Mouse (Mus musculus): Measurements from ENCODE around the gene Dolk. TPM values are rescaled to one million over a fixed set of nuclear protein-coding genes. Genes with fewer than 3 reads are reported as not detected.

Gene Dolk
- polyA plus RNA-seq (2014; fragmentation: Illumina TruSeq; extraction: RNeasy Lipid Tissue Mini Kit (QIAGEN cat#74804); ENCODE audit: low read depth, low replicate concordance) = 11.3 TPM

GRCm38 (mm10) chr2:30286192-30287026, at the start of gene Dolk, which contains the start of gene Nup188:
Gene Dolk (minus strand): TSS chr2:30286334.
Gene Nup188 (plus strand): TSS chr2:30286397.

DNA sequence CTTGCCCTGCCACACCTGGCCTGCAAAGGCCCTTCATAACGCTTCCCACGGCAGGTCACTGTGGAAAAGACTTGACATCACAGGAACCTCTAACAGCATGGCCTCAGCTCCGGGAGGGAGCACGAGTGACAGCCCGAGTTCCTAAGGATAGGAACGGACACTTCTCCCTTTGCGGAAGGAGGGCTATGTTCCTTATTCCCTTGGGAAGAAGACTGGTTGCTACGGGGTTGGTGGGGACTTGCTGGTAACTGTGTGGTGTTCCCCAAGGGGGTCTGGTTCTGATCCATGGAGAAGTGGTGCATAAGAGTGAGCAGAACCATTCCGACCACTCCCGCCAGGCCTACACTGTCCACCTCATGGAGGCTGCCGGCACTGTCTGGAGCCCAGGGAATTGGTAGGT, 5.4 kb downstream of the Dolk start, which contains the start of gene Gm28038:
TSS of gene Gm28038 (plus strand) at position 301 of the 400 bp plus-strand sequence.

DNA sequence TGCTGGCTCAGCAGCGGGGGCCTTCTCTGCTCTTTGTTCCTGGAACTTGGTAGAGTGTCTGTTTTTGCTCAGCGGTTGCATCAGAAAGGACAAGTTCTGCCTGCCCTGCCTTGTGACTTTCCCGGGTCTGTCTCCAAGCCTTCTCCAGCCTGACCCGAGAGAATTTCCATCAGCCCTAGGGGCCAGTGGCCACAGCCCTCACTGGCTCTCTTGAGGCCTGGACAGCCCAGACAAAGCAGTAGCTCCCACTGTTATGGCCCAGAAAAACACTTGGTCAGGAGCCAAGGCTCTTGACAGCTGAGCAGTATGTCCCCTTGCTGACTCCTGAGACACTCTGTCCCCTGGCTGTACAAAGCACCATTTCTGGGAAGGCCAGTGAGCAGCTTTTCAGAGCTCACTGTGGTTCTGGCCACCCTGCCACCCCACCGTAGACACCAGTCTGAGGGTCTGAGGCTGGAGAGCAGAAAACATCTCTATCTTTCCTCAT, 20.3 kb downstream of the Dolk start, which contains the start of gene Phyhd1:
TSS of gene Phyhd1 (plus strand) at position 437 of the 487 bp plus-strand sequence.

DNA sequence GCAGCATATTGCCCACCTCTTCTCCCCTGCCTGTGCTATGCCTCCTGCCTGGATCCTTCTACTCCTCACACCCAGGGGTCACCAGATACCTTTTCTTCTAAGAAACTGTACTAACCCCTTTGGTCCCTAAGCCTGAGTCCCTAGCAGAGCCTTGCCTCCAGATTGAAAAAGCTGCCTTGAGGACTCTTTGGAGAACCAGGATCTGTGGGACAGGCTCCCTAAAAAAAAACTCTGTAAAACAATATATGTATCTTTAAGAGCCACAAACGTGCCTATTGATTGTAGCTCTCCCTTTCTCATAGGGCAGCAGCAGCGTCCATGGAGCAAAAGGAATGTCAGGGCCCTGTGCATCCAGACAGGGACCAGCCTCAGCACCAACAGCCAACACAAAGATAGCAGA, 45.9 kb downstream of the Dolk start, which contains the start of gene Gm28035:
TSS of gene Gm28035 (plus strand) at position 301 of the 400 bp plus-strand sequence.

GRCm38 (mm10) chr2:30237199-30237880, 48.8 kb downstream of the Dolk start, which contains the start of gene Lrrc8a:
Gene Lrrc8a (plus strand): TSS chr2:30237715.

Other genes starting within 250 kb of the Dolk start
- 0.41 TPM for gene Wdr34, start 237.5 kb downstream of the Dolk start, polyA plus RNA-seq (2014; fragmentation: Illumina TruSeq; extraction: RNeasy Lipid Tissue Mini Kit (QIAGEN cat#74804); ENCODE audit: low read depth, low replicate concordance)
- 563 TPM for gene Set, start 229.0 kb downstream of the Dolk start, polyA plus RNA-seq (2014; fragmentation: Illumina TruSeq; extraction: RNeasy Lipid Tissue Mini Kit (QIAGEN cat#74804); ENCODE audit: low read depth, low replicate concordance)
- gene Pkn3, start 208.7 kb downstream of the Dolk start, polyA plus RNA-seq (2014; fragmentation: Illumina TruSeq; extraction: RNeasy Lipid Tissue Mini Kit (QIAGEN cat#74804); ENCODE audit: low read depth, low replicate concordance) = 0.17 TPM
- 3.4 TPM for gene Zdhhc12, start 192.7 kb downstream of the Dolk start, polyA plus RNA-seq (2014; fragmentation: Illumina TruSeq; extraction: RNeasy Lipid Tissue Mini Kit (QIAGEN cat#74804); ENCODE audit: low read depth, low replicate concordance)
- gene Zer1, start 161.7 kb downstream of the Dolk start, polyA plus RNA-seq (2014; fragmentation: Illumina TruSeq; extraction: RNeasy Lipid Tissue Mini Kit (QIAGEN cat#74804); ENCODE audit: low read depth, low replicate concordance) = 2.3 TPM
- gene Tbc1d13, start 152.6 kb downstream of the Dolk start, polyA plus RNA-seq (2014; fragmentation: Illumina TruSeq; extraction: RNeasy Lipid Tissue Mini Kit (QIAGEN cat#74804); ENCODE audit: low read depth, low replicate concordance) = 14.1 TPM
- gene Endog, start 114.8 kb downstream of the Dolk start, polyA plus RNA-seq (2014; fragmentation: Illumina TruSeq; extraction: RNeasy Lipid Tissue Mini Kit (QIAGEN cat#74804); ENCODE audit: low read depth, low replicate concordance) = not detected
- gene Spout1, start 107.9 kb downstream of the Dolk start, polyA plus RNA-seq (2014; fragmentation: Illumina TruSeq; extraction: RNeasy Lipid Tissue Mini Kit (QIAGEN cat#74804); ENCODE audit: low read depth, low replicate concordance) = 1.9 TPM
- 0.47 TPM for gene Kyat1, start 80.5 kb downstream of the Dolk start, polyA plus RNA-seq (2014; fragmentation: Illumina TruSeq; extraction: RNeasy Lipid Tissue Mini Kit (QIAGEN cat#74804); ENCODE audit: low read depth, low replicate concordance)
- 3.6 TPM for gene Lrrc8a, start 48.6 kb downstream of the Dolk start, polyA plus RNA-seq (2014; fragmentation: Illumina TruSeq; extraction: RNeasy Lipid Tissue Mini Kit (QIAGEN cat#74804); ENCODE audit: low read depth, low replicate concordance)
- not detected for gene Gm28035, start 45.8 kb downstream of the Dolk start, polyA plus RNA-seq (2014; fragmentation: Illumina TruSeq; extraction: RNeasy Lipid Tissue Mini Kit (QIAGEN cat#74804); ENCODE audit: low read depth, low replicate concordance)
- gene Phyhd1, start 20.1 kb downstream of the Dolk start, polyA plus RNA-seq (2014; fragmentation: Illumina TruSeq; extraction: RNeasy Lipid Tissue Mini Kit (QIAGEN cat#74804); ENCODE audit: low read depth, low replicate concordance) = 1.8 TPM
- not detected for gene Gm28038, start 5.3 kb downstream of the Dolk start, polyA plus RNA-seq (2014; fragmentation: Illumina TruSeq; extraction: RNeasy Lipid Tissue Mini Kit (QIAGEN cat#74804); ENCODE audit: low read depth, low replicate concordance)
- 15.6 TPM for gene Nup188, start 63 bp upstream of the Dolk start, polyA plus RNA-seq (2014; fragmentation: Illumina TruSeq; extraction: RNeasy Lipid Tissue Mini Kit (QIAGEN cat#74804); ENCODE audit: low read depth, low replicate concordance)
- not detected for gene Sh3glb2, start 73.0 kb upstream of the Dolk start, polyA plus RNA-seq (2014; fragmentation: Illumina TruSeq; extraction: RNeasy Lipid Tissue Mini Kit (QIAGEN cat#74804); ENCODE audit: low read depth, low replicate concordance)
- gene Miga2, start 77.9 kb upstream of the Dolk start, polyA plus RNA-seq (2014; fragmentation: Illumina TruSeq; extraction: RNeasy Lipid Tissue Mini Kit (QIAGEN cat#74804); ENCODE audit: low read depth, low replicate concordance) = 1.7 TPM
- gene Dolpp1, start 105.9 kb upstream of the Dolk start, polyA plus RNA-seq (2014; fragmentation: Illumina TruSeq; extraction: RNeasy Lipid Tissue Mini Kit (QIAGEN cat#74804); ENCODE audit: low read depth, low replicate concordance) = 1.3 TPM
- gene Crat, start 129.5 kb upstream of the Dolk start, polyA plus RNA-seq (2014; fragmentation: Illumina TruSeq; extraction: RNeasy Lipid Tissue Mini Kit (QIAGEN cat#74804); ENCODE audit: low read depth, low replicate concordance) = 18.5 TPM
- 3.8 TPM for gene Ptpa, start 129.7 kb upstream of the Dolk start, polyA plus RNA-seq (2014; fragmentation: Illumina TruSeq; extraction: RNeasy Lipid Tissue Mini Kit (QIAGEN cat#74804); ENCODE audit: low read depth, low replicate concordance)
- not detected for gene Ier5l, start 187.9 kb upstream of the Dolk start, polyA plus RNA-seq (2014; fragmentation: Illumina TruSeq; extraction: RNeasy Lipid Tissue Mini Kit (QIAGEN cat#74804); ENCODE audit: low read depth, low replicate concordance)

Data from adrenal gland, adult 10 weeks (tissue).